Comparison of ENCODE assay signal across 22 mouse cellular contexts in the genomic region with DNA sequence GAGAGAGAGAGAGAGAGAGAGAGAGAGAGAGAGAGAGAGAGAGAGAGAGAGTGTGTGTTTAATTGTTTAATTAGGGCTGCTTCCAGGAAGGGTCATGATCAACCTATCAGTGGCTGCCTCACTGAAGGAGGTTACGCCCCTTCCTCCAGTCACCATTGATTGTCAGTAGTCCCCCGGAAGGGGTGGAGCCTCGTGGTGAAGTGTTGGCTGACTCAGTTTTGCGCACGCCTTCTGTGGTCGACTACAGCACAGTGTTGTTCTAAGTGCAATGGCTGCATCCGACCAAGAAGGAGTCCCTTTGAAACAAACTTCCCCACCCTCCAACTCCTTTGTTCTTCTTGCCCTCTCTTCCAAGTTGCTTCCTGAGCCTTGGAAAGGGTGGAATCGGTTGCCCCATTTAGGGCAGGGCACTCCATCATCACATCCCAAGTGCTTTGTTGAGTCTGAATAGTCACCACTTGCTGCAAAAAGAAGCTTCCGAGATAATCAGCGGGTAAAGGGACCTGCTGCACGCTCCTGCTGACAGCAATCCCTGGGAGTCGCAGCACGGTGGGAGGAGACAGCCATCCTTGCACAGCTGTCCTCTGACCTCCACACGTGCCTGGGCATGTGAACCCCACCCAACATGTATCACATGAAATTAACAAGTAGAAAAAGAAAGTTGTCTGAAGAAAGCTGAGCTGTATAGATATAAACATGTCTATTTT.
DNase-seq lines count a peak whose midpoint lies in the region; ATAC-seq and TF ChIP-seq lines count a peak whose summit lies in the region.
"Had no signal": no experiment of that assay in that cellular context is flagged by ENCODE, and none has a peak within 500 bp of the region (broad histone marks: within the 10 kb centered on the region; RNA-seq: fewer than 3 reads in every experiment).

No protein-coding gene starts in this region.

- H3K27me3 ChIP-seq in heart, postnatal 0 days (ENCODE audit: control insufficient read depth, insufficient read depth, low read length), result no peaks in the 10 kb centered on the region
- H3K27me3 ChIP-seq in heart, adult 2 months (ENCODE audit: control insufficient read depth, insufficient read depth, low read length), result no peaks in the 10 kb centered on the region
- H3K27me3 ChIP-seq in hindbrain, embryonic 15.5 days, result no peaks in the 10 kb centered on the region
- H3K27me3 ChIP-seq: embryonic facial prominence, embryonic 15.5 days; limb, embryonic 13.5 days; neural tube, embryonic 13.5 days had no signal

- ATAC-seq in heart, postnatal 0 days (ENCODE audit: insufficient read depth, low read depth), result peak; percentile 70; the same call in 1 of the 2 replicates
- ATAC-seq in hindbrain, embryonic 15.5 days (ENCODE audit: low FRiP score, low read depth), result no peak

- no peaks in the 10 kb centered on the region for H3K79me2 ChIP-seq in heart, adult 2 months (replicated peaks; ENCODE audit: control insufficient read depth, insufficient read depth, low read length)

- WGBS in heart, postnatal 0 days, result 45% methylated on average over 14 of the region's 14 CpGs
- 70% methylated on average over 14 of the region's 14 CpGs for WGBS in heart, adult 2 months
- WGBS in hindbrain, embryonic 15.5 days, result 51% methylated on average over 14 of the region's 14 CpGs

- no peak for TF ChIP-seq CTCF in heart, postnatal 0 days (IDR thresholded peaks at IDR 0.05; ENCODE audit: low read depth)
- TF ChIP-seq CTCF in heart, adult 2 months (IDR thresholded peaks at IDR 0.05), result no peak

- TF ChIP-seq POLR2A in heart, adult 2 months (IDR thresholded peaks at IDR 0.05; ENCODE audit: insufficient read depth, low read depth, low read length), result no peak

- H3K4me1 ChIP-seq in heart, postnatal 0 days (ENCODE audit: control insufficient read depth, insufficient read depth), result no peaks in the 10 kb centered on the region
- no peaks in the 10 kb centered on the region for H3K4me1 ChIP-seq in heart, adult 2 months (ENCODE audit: control insufficient read depth, insufficient read depth, low read length)
- no peaks in the 10 kb centered on the region for H3K4me1 ChIP-seq in hindbrain, embryonic 15.5 days (replicated peaks)
- H3K4me1 ChIP-seq: embryonic facial prominence, embryonic 15.5 days; forebrain, embryonic 10.5 days; limb, embryonic 13.5 days; neural tube, embryonic 13.5 days had no signal

- peak overlapping the region; percentile 2; the same call in 1 of the 2 replicates for H3K4me2 ChIP-seq in heart, postnatal 0 days (ENCODE audit: low read depth, low read length)
- peak overlapping the region; percentile 11 for H3K4me2 ChIP-seq in hindbrain, embryonic 15.5 days
- H3K4me2 ChIP-seq: embryonic facial prominence, embryonic 15.5 days; limb, embryonic 13.5 days; neural tube, embryonic 13.5 days had no signal

- H3K36me3 ChIP-seq in heart, postnatal 0 days (replicated peaks; ENCODE audit: control insufficient read depth, insufficient read depth, low read length), result peaks cover 34% of the 10 kb centered on the region
- H3K36me3 ChIP-seq in heart, adult 2 months (ENCODE audit: control insufficient read depth, insufficient read depth, low read length), result peaks cover 6% of the 10 kb centered on the region
- H3K36me3 ChIP-seq in hindbrain, embryonic 15.5 days, result no peaks in the 10 kb centered on the region
- H3K36me3 ChIP-seq: forebrain, embryonic 10.5 days; neural tube, embryonic 13.5 days had no signal

- H3K4me3 ChIP-seq in heart, postnatal 0 days (ENCODE audit: low read depth, low read length), result no peak overlapping the region
- no peak overlapping the region for H3K4me3 ChIP-seq in heart, adult 2 months
- H3K4me3 ChIP-seq in hindbrain, embryonic 15.5 days, result no peak overlapping the region
- H3K4me3 ChIP-seq: embryonic facial prominence, embryonic 15.5 days; forebrain, embryonic 10.5 days; limb, embryonic 13.5 days; neural tube, embryonic 13.5 days had no signal

- TF ChIP-seq EP300 in heart, postnatal 0 days (IDR thresholded peaks at IDR 0.05; ENCODE audit: low read depth), result no peak
- no peak for TF ChIP-seq EP300 in heart, adult 2 months (IDR thresholded peaks at IDR 0.05; ENCODE audit: insufficient read depth, low read depth, low read length)

- H3K9me3 ChIP-seq in heart, postnatal 0 days (replicated peaks; ENCODE audit: control insufficient read depth, low read length), result no peaks in the 10 kb centered on the region
- H3K9me3 ChIP-seq in hindbrain, embryonic 15.5 days, result no peaks in the 10 kb centered on the region
- H3K9me3 ChIP-seq: embryonic facial prominence, embryonic 15.5 days; forebrain, embryonic 10.5 days; limb, embryonic 13.5 days; neural tube, embryonic 13.5 days had no signal

- peak; percentile 61 for DNase-seq in heart, adult 11 months
- no peak for DNase-seq in heart, adult 8-10 months (ENCODE audit: low spot score)
- peak; percentile 23 for DNase-seq in heart, postnatal 0 days (ENCODE audit: low spot score)
- DNase-seq in heart, adult 2 months, result no peak
- peak; percentile 49 for DNase-seq in ES-CJ7 (ENCODE audit: low read depth, low spot score)
- no peak for DNase-seq in kidney, postnatal 10 days
- no peak for DNase-seq in urinary bladder, postnatal 25 days (ENCODE audit: low spot score)
- DNase-seq: adrenal gland, postnatal 25 days; cerebellum, adult 2 months; embryo, embryonic 11 days; gastrocnemius, postnatal 10 days; kidney, adult 2 months; kidney, postnatal 36 days; layer of hippocampus, adult 9-11 months; lung, postnatal 14 days; thymus, adult 2 months had no signal

- no peak overlapping the region for H3K27ac ChIP-seq in heart, postnatal 0 days (ENCODE audit: low read depth)
- no peak overlapping the region for H3K27ac ChIP-seq in heart, adult 2 months
- no peak overlapping the region for H3K27ac ChIP-seq in hindbrain, embryonic 15.5 days (replicated peaks)
- H3K27ac ChIP-seq: embryonic facial prominence, embryonic 15.5 days; forebrain, embryonic 10.5 days; limb, embryonic 13.5 days; liver, embryonic 14.5 days; neural tube, embryonic 13.5 days had no signal

- intact Hi-C loops in heart, adult 2 months (cut with DNase I), result no loop called here

- H3K9ac ChIP-seq in heart, postnatal 0 days (replicated peaks; ENCODE audit: low read depth, low read length), result no peak overlapping the region
- H3K9ac ChIP-seq in heart, adult 2 months (ENCODE audit: low read depth, low read length), result no peak overlapping the region
- no peak overlapping the region for H3K9ac ChIP-seq in hindbrain, embryonic 15.5 days
- H3K9ac ChIP-seq: embryonic facial prominence, embryonic 15.5 days; limb, embryonic 13.5 days; liver, embryonic 14.5 days; neural tube, embryonic 13.5 days had no signal

Comparison
In these comparisons a context has a peak if more than half of its experiments do, and no peak if none do; other contexts are left out.
1. DNase-seq: peak in heart, adult 11 months (single experiment), heart, postnatal 0 days (single experiment) and ES-CJ7 (single experiment); none in heart, adult 8-10 months (single experiment), heart, adult 2 months (0 of 2), kidney, postnatal 10 days (single experiment) and urinary bladder, postnatal 25 days (single experiment).